Mouse (Mus musculus): ENCODE measurements around the gene Stpg2. TPM values are rescaled to one million over a fixed set of nuclear protein-coding genes. Genes with fewer than 3 reads are reported as not detected.
"Not testable (repeated sequence)": the region's sequence is repeated elsewhere in the genome, so short reads cannot be mapped to it uniquely, and the experiment has no call there.

Gene Stpg2
- polyA plus RNA-seq, 1 experiment from 2014 or later, result 0.09 TPM

DNA sequence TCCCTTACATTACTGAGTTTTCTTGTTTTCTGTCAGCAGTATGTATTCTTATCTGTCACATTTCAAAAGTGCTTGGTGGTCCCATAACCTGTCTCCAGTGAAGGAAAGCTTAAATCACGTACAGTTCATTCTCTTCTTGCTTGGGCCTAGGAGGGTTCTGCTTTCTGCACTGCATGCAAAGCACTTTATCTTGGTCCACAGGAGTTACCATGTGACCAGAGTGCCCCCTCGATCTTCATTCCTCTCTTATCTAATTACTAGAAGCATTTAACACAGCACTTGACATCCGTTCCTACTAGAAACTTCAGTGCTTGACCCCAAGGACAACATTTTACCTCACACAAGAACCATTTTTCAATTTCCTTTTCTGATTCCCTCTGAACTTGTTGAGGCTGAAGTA is 470.7 kb downstream of the Stpg2 start:
- no peak for DNase-seq (ENCODE audit: low spot score)
- Histone ChIP-seq H3K4me1 (no peaks in the 10 kb centered on the region), H3K27me3 (replicated peaks; ENCODE audit: low read depth, poor library complexity, severe bottlenecking) (no peaks in the 10 kb centered on the region), H3K36me3 (replicated peaks) (no peaks in the 10 kb centered on the region), H3K4me3 (no peak overlapping the region), H3K27ac (replicated peaks) (no peak overlapping the region), H3K9me3 (no peaks in the 10 kb centered on the region)
- 71% methylated on average over 3 of the region's 3 CpGs for WGBS

- Histone ChIP-seq H3K4me1 (no peaks in the 10 kb centered on the region), H3K9me3 (no peaks in the 10 kb centered on the region), H3K36me3 (replicated peaks) (no peaks in the 10 kb centered on the region), H3K4me3 (no peak overlapping the region), H3K27me3 (replicated peaks; ENCODE audit: low read depth, poor library complexity, severe bottlenecking) (no peaks in the 10 kb centered on the region), H3K27ac (replicated peaks) (no peak overlapping the region)
- WGBS, result 84% methylated on average over 1 of the region's 1 CpGs
- no peak for DNase-seq (ENCODE audit: low spot score)
These were observed 471.2 kb downstream of the Stpg2 start for GRCm38 (mm10) chr3:139676723-139677122.

- not testable (repeated sequence) for DNase-seq (ENCODE audit: low spot score); H3K27ac ChIP-seq (replicated peaks); H3K4me3 ChIP-seq; H3K27me3 ChIP-seq (replicated peaks; ENCODE audit: low read depth, poor library complexity, severe bottlenecking); H3K4me1 ChIP-seq; H3K9me3 ChIP-seq; H3K36me3 ChIP-seq (replicated peaks)
- 94% methylated on average over 3 of the region's 3 CpGs for WGBS
These were observed 498.7 kb downstream of the Stpg2 start for GRCm38 (mm10) chr3:139704238-139704637.

GRCm38 (mm10) chr3:139707396-139707795 is 501.9 kb downstream of the Stpg2 start:
- H3K9me3 ChIP-seq; H3K4me3 ChIP-seq; H3K27ac ChIP-seq (replicated peaks); H3K27me3 ChIP-seq (replicated peaks; ENCODE audit: low read depth, poor library complexity, severe bottlenecking); H3K4me1 ChIP-seq; H3K36me3 ChIP-seq (replicated peaks); DNase-seq (ENCODE audit: low spot score): not testable (repeated sequence)
- 90% methylated on average over 4 of the region's 4 CpGs for WGBS

GRCm38 (mm10) chr3:139709794-139710193 is 504.3 kb downstream of the Stpg2 start:
- H3K27ac ChIP-seq (replicated peaks), result no peak overlapping the region
- WGBS, result 89% methylated on average over 4 of the region's 4 CpGs
- H3K4me1 ChIP-seq, result no peaks in the 10 kb centered on the region
- H3K4me3 ChIP-seq, result no peak overlapping the region
- no peak for DNase-seq (ENCODE audit: low spot score)
- H3K36me3 ChIP-seq (replicated peaks), result no peaks in the 10 kb centered on the region
- no peaks in the 10 kb centered on the region for H3K9me3 ChIP-seq
- no peaks in the 10 kb centered on the region for H3K27me3 ChIP-seq (replicated peaks; ENCODE audit: low read depth, poor library complexity, severe bottlenecking)

- H3K27ac ChIP-seq (replicated peaks), result no peak overlapping the region
- H3K4me3 ChIP-seq, result no peak overlapping the region
- DNase-seq (ENCODE audit: low spot score), result no peak
- no peaks in the 10 kb centered on the region for H3K36me3 ChIP-seq (replicated peaks)
- 92% methylated on average over 7 of the region's 7 CpGs for WGBS
- H3K27me3 ChIP-seq (replicated peaks; ENCODE audit: low read depth, poor library complexity, severe bottlenecking), result no peaks in the 10 kb centered on the region
- H3K4me1 ChIP-seq, result no peaks in the 10 kb centered on the region
- no peaks in the 10 kb centered on the region for H3K9me3 ChIP-seq
These were observed 523.3 kb downstream of the Stpg2 start for GRCm38 (mm10) chr3:139728751-139729150.

DNA sequence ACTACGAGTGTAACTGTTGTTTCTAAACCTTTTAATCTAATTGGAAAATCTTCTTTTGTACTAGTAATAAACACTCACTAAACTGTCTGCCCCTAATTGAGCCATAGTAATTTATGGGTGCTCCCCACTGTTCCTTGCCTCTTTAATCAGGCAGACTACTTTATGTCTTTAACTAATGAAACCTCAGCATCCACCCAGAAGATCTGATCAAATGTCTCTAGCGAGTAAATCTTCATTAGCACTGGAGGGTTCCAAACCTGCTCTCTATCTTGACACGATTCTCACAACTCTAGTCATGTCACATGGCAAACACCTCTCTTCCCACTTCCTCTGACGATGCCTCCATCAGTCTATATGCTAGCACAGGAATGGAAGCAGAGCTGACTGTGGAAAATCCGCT is 523.8 kb downstream of the Stpg2 start:
- Histone ChIP-seq H3K36me3 (replicated peaks) (no peaks in the 10 kb centered on the region), H3K4me1 (no peaks in the 10 kb centered on the region), H3K27ac (replicated peaks) (no peak overlapping the region), H3K27me3 (replicated peaks; ENCODE audit: low read depth, poor library complexity, severe bottlenecking) (no peaks in the 10 kb centered on the region), H3K4me3 (no peak overlapping the region), H3K9me3 (no peaks in the 10 kb centered on the region)
- 85% methylated on average over 5 of the region's 5 CpGs for WGBS
- no peak for DNase-seq (ENCODE audit: low spot score)

DNA sequence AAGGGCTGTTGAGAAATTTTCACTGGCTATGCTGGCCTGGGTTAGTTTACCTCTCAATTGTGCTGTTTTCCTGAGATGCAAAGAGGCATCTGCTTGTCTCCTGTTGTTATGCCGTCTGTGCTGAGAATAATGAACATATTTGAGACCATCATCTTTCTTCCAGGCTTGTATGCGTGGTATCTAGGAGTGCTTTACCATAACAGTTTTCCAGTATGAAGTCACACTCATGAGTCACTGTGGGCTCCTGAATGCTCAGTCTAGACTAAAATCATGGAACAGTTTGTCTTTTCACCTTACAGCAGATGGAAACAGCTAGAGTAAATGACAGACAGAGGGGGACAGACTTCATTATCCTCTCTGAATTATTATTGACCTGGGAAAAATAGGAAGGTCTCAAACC is 527.7 kb downstream of the Stpg2 start:
- H3K36me3 ChIP-seq (replicated peaks), result no peaks in the 10 kb centered on the region
- no peak for DNase-seq (ENCODE audit: low spot score)
- no peaks in the 10 kb centered on the region for H3K27me3 ChIP-seq (replicated peaks; ENCODE audit: low read depth, poor library complexity, severe bottlenecking)
- no peak overlapping the region for H3K27ac ChIP-seq (replicated peaks)
- WGBS, result 87% methylated on average over 2 of the region's 2 CpGs
- no peak overlapping the region for H3K4me3 ChIP-seq
- H3K4me1 ChIP-seq, result no peaks in the 10 kb centered on the region
- H3K9me3 ChIP-seq, result no peaks in the 10 kb centered on the region

- WGBS, result 94% methylated on average over 4 of the region's 4 CpGs
- DNase-seq (ENCODE audit: low spot score), result no peak
- Histone ChIP-seq H3K4me1 (no peaks in the 10 kb centered on the region), H3K36me3 (replicated peaks) (no peaks in the 10 kb centered on the region), H3K4me3 (no peak overlapping the region), H3K27ac (replicated peaks) (no peak overlapping the region), H3K27me3 (replicated peaks; ENCODE audit: low read depth, poor library complexity, severe bottlenecking) (no peaks in the 10 kb centered on the region), H3K9me3 (no peaks in the 10 kb centered on the region)
These were observed 533.9 kb downstream of the Stpg2 start for GRCm38 (mm10) chr3:139739388-139739787.

Other genes with a start within 250 kb of the Stpg2 start
- gene Rap1gds1, start 130.5 kb upstream of the Stpg2 start, polyA plus RNA-seq (2016; fragmentation: Nextera tagmentation; extraction: Ambion mirVana), result 61.0 and 67.3 TPM in 2 replicates

All from embryonic facial prominence, embryonic 10.5 days (tissue).